Mouse (Mus musculus) retina, postnatal 7 days (tissue): ENCODE measurements at regions not wholly inside any gene's neighbourhood (a gene's known extent, or its start where the extent isn't known, plus 50 kb on each side); places are given as distances from the start of the nearest gene placed in this dataset.
A peak's percentile ranks its signal among the peaks of the same experiment; 100 is the strongest.

Experiments
- DNase-seq: peaks from one replicate; pipeline ENCODE4 v3.0.0-alpha.2; 2012; ENCODE audit warnings: low read depth, low spot score

DNA sequence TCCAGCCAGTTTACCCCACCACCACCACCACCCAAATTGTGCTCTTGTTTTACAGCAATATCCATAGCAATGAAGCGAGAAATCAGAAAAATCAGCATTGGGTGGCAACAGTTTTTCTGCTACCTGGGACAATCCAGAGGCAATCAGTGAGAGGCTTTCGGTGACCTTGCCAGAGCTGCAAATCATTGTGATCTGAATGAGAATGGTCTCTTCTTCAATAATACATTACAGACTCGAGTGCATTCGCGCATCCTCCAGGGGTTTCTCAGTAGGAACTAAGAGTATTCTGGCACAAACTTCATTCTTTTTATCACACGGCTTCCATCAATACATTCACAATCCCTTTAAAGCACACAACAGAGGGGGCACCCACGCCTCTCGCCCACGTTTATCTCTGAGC lies 91.2 kb downstream of the Srek1 start:
- DNase-seq = no peak

DNA sequence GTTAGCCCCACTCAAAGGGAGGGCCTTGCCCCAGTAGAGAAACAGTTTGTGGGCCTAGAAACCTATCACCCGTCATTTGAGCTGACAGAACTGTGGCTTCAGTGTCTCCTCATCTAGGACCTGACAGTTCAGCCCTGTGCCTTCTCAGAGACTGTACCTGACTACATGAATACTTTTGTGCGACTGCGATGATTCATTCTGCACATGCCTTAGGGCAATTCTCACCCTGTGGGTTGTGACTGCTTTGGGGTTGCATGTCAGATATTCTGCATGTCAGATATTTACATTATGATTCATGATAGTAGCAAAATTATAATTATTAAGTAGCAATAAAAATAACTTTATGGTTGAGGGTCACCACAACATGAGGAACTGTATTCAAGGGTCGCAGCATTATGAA lies 93.7 kb downstream of the Srek1 start:
- no peak for DNase-seq

- DNase-seq = no peak
These were observed 94.4 kb downstream of the Srek1 start for GRCm38 (mm10) chr13:103680052-103680451.

DNA sequence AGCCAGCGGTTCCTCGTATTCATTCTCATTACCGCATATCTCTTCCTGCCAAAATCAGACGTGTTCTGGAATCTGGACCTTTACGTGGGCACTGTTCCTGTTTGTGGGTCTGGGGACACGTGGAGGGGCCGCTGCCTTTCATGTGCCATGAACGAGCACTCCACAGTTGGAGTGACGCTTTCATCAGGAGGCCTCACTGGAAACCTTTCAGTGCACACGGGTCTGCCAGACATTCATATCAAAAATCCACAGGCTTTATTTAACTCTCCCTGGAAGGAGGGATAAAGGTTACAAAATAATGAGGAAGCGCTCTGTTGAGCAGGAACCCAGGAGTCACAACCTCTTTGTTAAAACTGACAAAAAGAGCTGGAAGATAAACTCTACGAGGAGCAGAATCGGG lies 97.6 kb downstream of the Srek1 start:
- no peak for DNase-seq

- DNase-seq = no peak
These were observed 98.2 kb downstream of the Srek1 start for GRCm38 (mm10) chr13:103676221-103676620.

GRCm38 (mm10) chr13:103670611-103671010 lies 103.8 kb downstream of the Srek1 start:
- no peak for DNase-seq

- DNase-seq = no peak
These were observed 104.6 kb downstream of the Srek1 start for GRCm38 (mm10) chr13:103669856-103670255.

GRCm38 (mm10) chr13:103667749-103668148 lies 106.7 kb downstream of the Srek1 start:
- DNase-seq = no peak

DNA sequence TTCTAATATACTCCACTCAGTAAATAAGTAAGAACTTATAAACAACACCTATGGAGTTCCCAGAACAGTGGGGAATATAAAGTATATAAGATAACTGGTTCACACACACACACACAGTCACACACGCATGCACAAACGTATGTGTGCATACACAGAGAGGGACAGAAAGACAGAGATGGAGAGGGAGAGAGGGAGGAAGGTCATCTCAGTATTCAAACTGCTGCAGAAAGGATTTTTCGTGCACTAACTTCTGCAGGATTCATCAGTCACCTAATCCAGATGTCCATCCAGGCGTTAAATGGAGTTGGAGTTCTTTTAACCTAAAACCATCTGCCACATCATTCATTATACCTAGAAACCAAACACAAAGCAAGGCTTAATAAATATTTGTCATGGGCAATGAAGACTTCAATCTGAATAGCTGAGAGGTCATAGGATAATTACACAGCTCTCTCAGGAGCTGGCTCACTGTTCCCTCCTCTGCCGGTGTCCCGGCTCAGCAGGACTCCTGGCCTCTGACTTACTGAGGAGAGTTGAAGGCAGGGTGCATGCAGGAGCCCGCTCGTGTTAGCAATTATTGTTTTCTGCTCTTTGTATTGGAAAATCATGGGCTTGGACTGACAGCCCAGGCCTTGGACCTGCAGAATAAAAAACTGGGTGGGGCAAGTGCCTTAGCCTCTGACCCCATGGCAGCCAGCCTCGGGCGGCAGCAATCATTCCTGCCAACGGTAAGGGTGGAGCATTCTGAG lies 114.0 kb downstream of the Srek1 start:
- no peak for DNase-seq

DNA sequence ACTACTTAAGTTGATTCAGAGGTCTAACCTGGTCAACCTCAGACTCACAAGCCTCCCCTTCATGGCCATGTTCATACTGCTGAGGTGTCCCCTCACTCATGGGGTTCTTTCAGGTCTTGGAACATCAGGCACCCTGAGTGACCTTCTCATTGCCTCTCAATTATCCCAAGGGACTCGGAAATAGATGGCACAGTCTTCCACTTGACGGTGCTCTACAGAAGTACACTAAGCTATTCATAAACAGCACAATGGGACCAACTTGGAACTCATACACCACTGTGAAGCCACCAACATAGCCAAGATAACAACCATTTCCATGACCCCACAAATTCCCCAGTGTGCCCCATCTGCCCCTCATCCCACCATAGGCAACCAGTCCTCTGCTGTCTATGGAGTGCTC lies 118.4 kb downstream of the Srek1 start:
- DNase-seq = no peak

DNA sequence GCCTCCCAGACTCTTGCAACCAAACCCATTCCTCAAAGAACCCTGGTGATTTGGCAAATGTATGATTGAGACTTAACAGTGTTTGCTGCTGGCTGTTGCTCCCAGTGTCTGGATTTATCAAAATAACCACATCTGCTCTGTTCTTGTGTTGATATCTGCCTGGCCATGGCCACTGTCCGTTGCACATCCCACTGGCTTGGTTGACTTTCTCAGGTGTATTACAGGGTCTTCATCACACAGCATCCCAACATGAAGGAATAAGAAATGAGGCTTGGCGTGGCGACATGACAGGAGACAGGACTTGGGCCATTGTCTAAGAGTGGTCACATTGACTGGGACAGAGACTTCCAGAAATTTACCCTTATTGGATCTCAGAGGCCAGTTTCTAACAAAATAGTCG lies 121.2 kb downstream of the Srek1 start:
- no peak for DNase-seq

GRCm38 (mm10) chr13:103649383-103649782 lies 125.0 kb downstream of the Srek1 start:
- DNase-seq = no peak

GRCm38 (mm10) chr13:103648016-103648415 lies 126.4 kb downstream of the Srek1 start:
- DNase-seq = no peak

GRCm38 (mm10) chr13:103646035-103646434 lies 128.4 kb downstream of the Srek1 start:
- DNase-seq = no peak

- DNase-seq = peak; percentile 43
These were observed 130.2 kb downstream of the Srek1 start for GRCm38 (mm10) chr13:103643993-103644722.

- DNase-seq = no peak
These were observed 130.9 kb downstream of the Srek1 start for GRCm38 (mm10) chr13:103643486-103643885.

- DNase-seq = no peak
These were observed 131.6 kb downstream of the Srek1 start for GRCm38 (mm10) chr13:103642542-103643375.

GRCm38 (mm10) chr13:103638038-103638437 lies 136.4 kb downstream of the Srek1 start:
- DNase-seq = no peak

DNA sequence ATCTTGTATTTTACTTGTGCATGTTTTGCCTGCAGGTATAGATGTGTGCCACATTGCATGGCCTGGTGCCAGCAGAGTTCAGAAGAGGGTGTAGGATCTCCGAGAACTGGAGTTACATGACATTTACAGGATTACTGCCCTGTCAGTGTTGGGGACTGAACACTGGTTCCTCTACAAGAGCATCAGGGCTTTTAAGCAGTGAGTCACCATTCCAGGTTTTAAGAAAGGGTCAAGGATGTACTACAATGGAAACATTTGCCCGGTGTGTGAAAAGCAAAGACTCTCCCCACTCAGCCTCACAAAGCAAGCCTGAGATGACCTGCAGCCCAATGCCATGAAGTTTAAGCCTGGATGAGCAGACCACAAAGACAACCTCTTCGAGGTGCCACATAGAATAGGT lies 137.0 kb downstream of the Srek1 start:
- no peak for DNase-seq

- no peak for DNase-seq
These were observed 137.8 kb downstream of the Srek1 start for GRCm38 (mm10) chr13:103636595-103636994.

DNA sequence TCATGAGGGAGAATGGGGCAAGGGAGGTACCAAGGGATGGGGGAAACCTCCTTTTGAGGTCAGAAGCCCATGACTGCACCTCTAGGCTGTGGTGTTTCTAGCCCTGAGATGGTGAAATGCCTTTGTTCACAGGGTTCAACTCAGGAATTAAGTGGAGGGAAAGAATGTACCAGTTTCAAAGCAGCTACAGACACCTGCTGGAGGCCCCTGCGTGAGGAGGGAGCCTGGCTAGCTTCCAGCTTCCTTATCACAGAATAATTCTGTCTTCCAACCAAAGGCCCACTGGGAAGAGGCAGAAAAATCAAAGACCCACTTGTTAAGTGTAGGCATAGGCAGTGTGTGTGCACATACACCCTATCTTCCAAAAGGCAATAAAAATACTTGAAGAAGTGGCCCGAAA lies 150.6 kb downstream of the Srek1 start:
- no peak for DNase-seq

GRCm38 (mm10) chr13:103623319-103623718 lies 151.1 kb downstream of the Srek1 start:
- no peak for DNase-seq
